Mouse (Mus musculus): Measurements from ENCODE around the gene Txnrd2.

DNA sequence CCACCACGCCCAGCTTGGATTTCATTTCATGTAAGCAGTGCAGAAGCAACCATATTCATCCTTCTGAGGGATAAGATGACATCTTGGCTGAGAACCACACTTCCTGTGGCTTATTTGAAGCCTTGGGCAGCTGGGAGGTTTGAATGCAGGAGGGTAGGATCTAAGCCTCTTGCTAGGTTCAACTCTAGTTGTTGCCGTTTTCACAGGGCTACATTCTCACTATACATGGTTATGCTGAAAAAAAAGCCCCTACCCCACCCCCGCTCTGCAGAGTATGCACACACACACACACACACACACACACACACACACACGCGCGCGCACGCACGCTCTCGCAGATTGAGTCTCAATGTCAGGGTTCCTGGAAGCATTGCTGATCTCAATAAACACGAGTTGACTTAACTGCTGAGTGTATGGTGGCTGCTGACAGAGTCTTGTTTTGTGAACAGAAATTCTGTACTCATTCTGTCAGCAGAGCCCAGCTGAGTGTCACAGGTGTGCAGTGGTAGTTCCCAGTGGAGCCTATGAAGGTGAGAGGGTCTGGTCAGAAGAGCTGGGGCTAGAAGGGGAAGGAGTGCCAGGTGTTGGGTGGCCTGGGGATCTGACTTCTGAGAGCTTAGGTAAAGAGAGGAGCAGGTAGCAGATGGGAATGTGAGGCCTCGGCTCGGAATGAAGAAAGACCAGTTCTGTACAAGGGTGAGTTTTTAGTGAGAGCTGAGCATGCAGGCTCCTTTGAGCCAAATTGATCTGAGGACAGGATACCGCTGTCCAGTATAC lies 77.6 kb downstream of the Txnrd2 start:
- no peak for TF ChIP-seq EP300 (IDR thresholded peaks at IDR 0.05; ENCODE audit: insufficient read depth, low read depth, low read length)
- TF ChIP-seq CTCF (IDR thresholded peaks at IDR 0.05; ENCODE audit: low read depth, low read length) = no peak
- TF ChIP-seq POLR2A (IDR thresholded peaks at IDR 0.05; ENCODE audit: insufficient read depth, low read length) = no peak
